Mouse (Mus musculus) midbrain, postnatal 0 days (tissue): ENCODE data around the gene Lrfn3. TPM values are rescaled to one million over a fixed set of nuclear protein-coding genes. Genes with fewer than 3 reads are reported as not detected.

Experiments
- ATAC-seq: fragments of 200-750 bp; cut with Nextera tagmentation; 2 replicates; pipeline ENCODE4 v1.8.0; 2017; ENCODE audit warnings: moderate number of reproducible peaks, mild to moderate bottlenecking, moderate TSS enrichment, moderate library complexity; ENCODE audit not compliant: low FRiP score
- DNase-seq: peaks from one replicate; pipeline ENCODE4 v3.0.0-alpha.2; 2015; ENCODE audit warnings: low spot score
- H3K27ac ChIP-seq: fragments of 300-500 bp; sonication (generic); 2 replicates; pipeline ENCODE4 v1.5.1; 2014; ENCODE audit warnings: low read depth, mild to moderate bottlenecking, low read length, mixed read lengths
- H3K27me3 ChIP-seq: fragments of 300-500 bp; sonication (generic); 2 replicates; pipeline ENCODE4 v1.6.1; 2014; ENCODE audit warnings: low read length, control low read depth, mixed read lengths; ENCODE audit not compliant: insufficient read depth
- H3K36me3 ChIP-seq: fragments of 300-500 bp; sonication (generic); 2 replicates; pipeline ENCODE4 v1.6.1; 2014; ENCODE audit warnings: low read length, control low read depth, mixed read lengths; ENCODE audit not compliant: insufficient read depth
- H3K4me1 ChIP-seq: fragments of 300-500 bp; sonication (generic); 2 replicates; pipeline ENCODE4 v1.6.1; 2014; ENCODE audit warnings: mild to moderate bottlenecking, control low read depth, antibody characterized with exemption, low read length, mixed read lengths; ENCODE audit not compliant: insufficient read depth
- H3K4me2 ChIP-seq: fragments of 300-500 bp; sonication (generic); 2 replicates; pipeline ENCODE4 v1.6.1; 2014; ENCODE audit warnings: low read depth, mild to moderate bottlenecking, low read length, mixed read lengths; ENCODE audit not compliant: poor library complexity, severe bottlenecking
- H3K4me3 ChIP-seq: fragments of 300-500 bp; sonication (generic); 2 replicates; pipeline ENCODE4 v1.5.1; 2014; ENCODE audit warnings: low read depth, mild to moderate bottlenecking, low read length, moderate library complexity
- H3K9ac ChIP-seq: fragments of 300-500 bp; sonication (generic); replicated peaks from 2 replicates; pipeline ENCODE4 v1.6.1; 2014; ENCODE audit warnings: mild to moderate bottlenecking, low read length, moderate library complexity, mixed read lengths; ENCODE audit not compliant: poor library complexity, severe bottlenecking
- H3K9me3 ChIP-seq: fragments of 300-500 bp; sonication (generic); 2 replicates; pipeline ENCODE4 v1.6.1; 2016; ENCODE audit warnings: low read length, control low read depth
- CTCF ChIP-seq: IDR thresholded peaks from 2 replicates; pipeline ENCODE4 v1.5.1; 2016; ENCODE audit warnings: antibody characterized with exemption, mild to moderate bottlenecking
- WGBS: fragments of 180-500 bp; shearing (Covaris S2); extraction: QIAGEN DNeasy Blood & Tissue Kit; methylation state at CpG from one replicate; pipeline ENCODE4 v1.1.7; 2014; 5-methylcytosine and 5-hydroxymethylcytosine counted together
- polyA plus RNA-seq: library from polyadenylated mRNA; unstranded; fragments of >200 nt; fragmentation: Nextera tagmentation; extraction: Ambion mirVana; gene quantifications from 2 replicates; pipeline ENCODE4 v1.2.1, GENCODE M21; 2015
- total RNA-seq: library from RNA; depleted of rRNA; stranded (reverse); fragments of >200 nt; gene quantifications from 2 replicates; pipeline ENCODE4 v1.2.3, GENCODE M21; 2014

The Lrfn3 gene
- total and polyA plus RNA-seq, 2 experiments from 2014 or later: 24.8 to 47.5 TPM

- peak; percentile 72 for DNase-seq
- no peak for TF ChIP-seq CTCF
- Histone ChIP-seq H3K4me3 (no peak overlapping the region), H3K36me3 (no peaks in the 10 kb centered on the region), H3K9ac (no peak overlapping the region), H3K4me1 (no peaks in the 10 kb centered on the region), H3K9me3 (no peaks in the 10 kb centered on the region), H3K27ac (no peak overlapping the region), H3K27me3 (no peaks in the 10 kb centered on the region), H3K4me2 (no peak overlapping the region)
- no peak for ATAC-seq
- WGBS: 63% methylated on average over 5 of the region's 5 CpGs
Measured at GRCm38 (mm10) chr7:30339432-30340109, 23.0 kb downstream of the Lrfn3 start.

GRCm38 (mm10) chr7:30336384-30336783 is 26.2 kb downstream of the Lrfn3 start:
- 2% methylated on average over 9 of the region's 9 CpGs for WGBS
- DNase-seq: peak; percentile 96
- peak; percentile 100 for TF ChIP-seq CTCF
- Histone ChIP-seq H3K4me3 (no peak overlapping the region), H3K9ac (no peak overlapping the region), H3K36me3 (no peaks in the 10 kb centered on the region), H3K4me1 (no peaks in the 10 kb centered on the region), H3K27ac (no peak overlapping the region), H3K27me3 (no peaks in the 10 kb centered on the region), H3K4me2 (no peak overlapping the region; the same call in 1 of the 2 replicates), H3K9me3 (no peaks in the 10 kb centered on the region)
- ATAC-seq: peak; percentile 52

- DNase-seq (peak; percentile 61), ATAC-seq (no peak)
- 76% methylated on average over 6 of the region's 6 CpGs for WGBS
Measured at GRCm38 (mm10) chr7:30335688-30336087, 26.9 kb downstream of the Lrfn3 start.

GRCm38 (mm10) chr7:30334563-30334962 is 28.0 kb downstream of the Lrfn3 start:
- Histone ChIP-seq H3K27ac (no peak overlapping the region), H3K27me3 (no peaks in the 10 kb centered on the region), H3K4me1 (no peaks in the 10 kb centered on the region), H3K36me3 (no peaks in the 10 kb centered on the region), H3K9ac (no peak overlapping the region), H3K4me2 (no peak overlapping the region), H3K4me3 (no peak overlapping the region), H3K9me3 (no peaks in the 10 kb centered on the region)
- ATAC-seq (no peak), DNase-seq (no peak)
- no peak for TF ChIP-seq CTCF
- 59% methylated on average over 5 of the region's 5 CpGs for WGBS

More at GRCm38 (mm10) chr7:30335688-30336087, 26.9 kb downstream of the Lrfn3 start:
- TF ChIP-seq CTCF: no peak
- Histone ChIP-seq H3K27ac (no peak overlapping the region), H3K4me1 (no peaks in the 10 kb centered on the region), H3K4me2 (no peak overlapping the region), H3K36me3 (no peaks in the 10 kb centered on the region), H3K9ac (no peak overlapping the region), H3K27me3 (no peaks in the 10 kb centered on the region), H3K4me3 (no peak overlapping the region), H3K9me3 (no peaks in the 10 kb centered on the region)

- peak; percentile 91 for DNase-seq
- no peaks in the 10 kb centered on the region for H3K9me3 ChIP-seq
- no peak for ATAC-seq
- H3K4me3 ChIP-seq: no peak overlapping the region
- no peaks in the 10 kb centered on the region for H3K4me1 ChIP-seq
- H3K27me3 ChIP-seq: no peaks in the 10 kb centered on the region
- no peak overlapping the region for H3K9ac ChIP-seq
- no peak overlapping the region for H3K27ac ChIP-seq
- H3K36me3 ChIP-seq: no peaks in the 10 kb centered on the region
- TF ChIP-seq CTCF: no peak
- WGBS: 36% methylated on average over 4 of the region's 4 CpGs
- H3K4me2 ChIP-seq: no peak overlapping the region
Measured at GRCm38 (mm10) chr7:30333436-30333835, 29.1 kb downstream of the Lrfn3 start.

GRCm38 (mm10) chr7:30332622-30333259 is 29.8 kb downstream of the Lrfn3 start:
- 64% methylated on average over 18 of the region's 18 CpGs for WGBS
- Histone ChIP-seq H3K4me1 (no peaks in the 10 kb centered on the region), H3K9ac (no peak overlapping the region), H3K4me2 (peak overlapping the region; percentile 46; the same call in 1 of the 2 replicates), H3K36me3 (no peaks in the 10 kb centered on the region), H3K9me3 (no peaks in the 10 kb centered on the region), H3K27ac (peak overlapping the region; percentile 26; the same call in 1 of the 2 replicates), H3K27me3 (no peaks in the 10 kb centered on the region), H3K4me3 (no peak overlapping the region)
- no peak for DNase-seq
- ATAC-seq: no peak
- 0 out of 2 replicates have a peak, but pooled peaks have one; percentile 5 for TF ChIP-seq CTCF
